Mouse (Mus musculus): Measurements from ENCODE around the gene Lrba. TPM values are rescaled to one million over a fixed set of nuclear protein-coding genes. Genes with fewer than 3 reads are reported as not detected.

Gene Lrba
- polyA plus RNA-seq, 1 experiment from 2014 or later = 3.7 TPM

GRCm38 (mm10) chr3:86774566-86775443 is 550.3 kb downstream of the Lrba start:
- Histone ChIP-seq H3K27me3 (no peaks in the 10 kb centered on the region), H3K36me3 (no peaks in the 10 kb centered on the region), H3K9ac (no peak overlapping the region), H3K4me3 (no peak overlapping the region), H3K4me2 (no peak overlapping the region), H3K4me1 (0 out of 2 replicates have a peak, but pooled peaks cover 4% of the 10 kb centered on the region), H3K27ac (0 out of 2 replicates have a peak overlapping the region, but pooled peaks have one; percentile 5), H3K9me3 (no peaks in the 10 kb centered on the region)
- no peak for ATAC-seq (ENCODE audit: insufficient number of reproducible peaks, low FRiP score, low TSS enrichment, low read depth)
- WGBS = 69% methylated on average over 14 of the region's 14 CpGs

- no peak for ATAC-seq (ENCODE audit: insufficient number of reproducible peaks, low FRiP score, low TSS enrichment, low read depth)
- H3K4me1 ChIP-seq = 0 out of 2 replicates have a peak, but pooled peaks cover 4% of the 10 kb centered on the region
- H3K9ac ChIP-seq = no peak overlapping the region
- no peak overlapping the region for H3K4me3 ChIP-seq
- whole genome bisulfite sequencing = 75% methylated on average over 6 of the region's 6 CpGs
- no peaks in the 10 kb centered on the region for H3K27me3 ChIP-seq
- H3K36me3 ChIP-seq = no peaks in the 10 kb centered on the region
- no peak overlapping the region for H3K4me2 ChIP-seq
- H3K9me3 ChIP-seq = no peaks in the 10 kb centered on the region
- no peak overlapping the region for H3K27ac ChIP-seq
Observed at GRCm38 (mm10) chr3:86775444-86775828, 551.0 kb downstream of the Lrba start.

DNA sequence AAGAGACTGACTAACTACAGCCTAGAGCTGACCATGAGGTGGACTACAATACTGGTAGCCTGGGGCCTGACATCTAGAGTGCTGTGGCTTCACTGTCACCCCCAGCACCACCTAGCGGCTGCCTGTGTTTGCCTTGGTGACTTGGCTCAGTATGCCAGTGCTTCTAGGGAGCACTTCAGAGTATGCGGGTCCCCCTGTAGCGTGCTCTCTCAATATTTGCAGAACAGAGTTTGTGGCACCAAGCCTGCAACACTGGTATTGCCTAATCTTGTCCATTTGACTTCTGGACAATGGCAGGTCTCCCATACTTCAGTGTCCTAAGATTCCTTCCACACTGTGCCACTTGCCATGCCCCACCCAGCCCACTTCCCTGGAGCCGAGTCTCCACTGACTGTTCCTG is 555.2 kb downstream of the Lrba start:
- no peaks in the 10 kb centered on the region for H3K27me3 ChIP-seq

DNA sequence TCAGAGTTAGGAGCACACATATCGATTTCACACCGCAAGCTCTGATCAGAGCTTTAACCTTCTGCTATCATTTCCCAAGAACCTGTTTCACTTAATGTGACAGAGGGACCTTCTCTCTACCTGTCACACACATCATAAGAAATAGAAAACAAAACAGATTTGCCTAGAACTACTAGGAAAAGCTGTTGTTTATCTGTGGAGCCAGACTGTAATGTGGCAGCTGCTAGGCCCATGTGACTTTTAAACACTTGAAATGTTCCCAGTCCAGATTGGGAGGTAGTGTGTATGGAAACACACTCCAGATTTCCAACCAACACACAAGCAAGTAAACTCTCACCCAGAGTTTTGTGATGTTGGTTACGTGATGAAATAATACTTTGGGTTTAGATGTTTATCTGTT is 559.6 kb downstream of the Lrba start:
- Histone ChIP-seq H3K4me2 (no peak overlapping the region), H3K27me3 (no peaks in the 10 kb centered on the region), H3K36me3 (0 out of 2 replicates have a peak, but pooled peaks cover 2% of the 10 kb centered on the region), H3K9me3 (no peaks in the 10 kb centered on the region), H3K4me3 (no peak overlapping the region), H3K27ac (no peak overlapping the region), H3K9ac (no peak overlapping the region), H3K4me1 (peaks cover 22% of the 10 kb centered on the region)
- 90% methylated on average over 3 of the region's 3 CpGs for WGBS
- ATAC-seq (ENCODE audit: insufficient number of reproducible peaks, low FRiP score, low TSS enrichment, low read depth) = no peak

More for the DNA sequence above, 555.2 kb downstream of the Lrba start:
- no peak overlapping the region for H3K27ac ChIP-seq
- H3K4me1 ChIP-seq = 0 out of 2 replicates have a peak, but pooled peaks cover 4% of the 10 kb centered on the region
- H3K9me3 ChIP-seq = no peaks in the 10 kb centered on the region
- no peak overlapping the region for H3K4me2 ChIP-seq
- 0 out of 2 replicates have a peak, but pooled peaks cover 2% of the 10 kb centered on the region for H3K36me3 ChIP-seq
- H3K4me3 ChIP-seq = no peak overlapping the region
- ATAC-seq (ENCODE audit: insufficient number of reproducible peaks, low FRiP score, low TSS enrichment, low read depth) = no peak
- no peak overlapping the region for H3K9ac ChIP-seq
- 78% methylated on average over 4 of the region's 4 CpGs for WGBS

DNA sequence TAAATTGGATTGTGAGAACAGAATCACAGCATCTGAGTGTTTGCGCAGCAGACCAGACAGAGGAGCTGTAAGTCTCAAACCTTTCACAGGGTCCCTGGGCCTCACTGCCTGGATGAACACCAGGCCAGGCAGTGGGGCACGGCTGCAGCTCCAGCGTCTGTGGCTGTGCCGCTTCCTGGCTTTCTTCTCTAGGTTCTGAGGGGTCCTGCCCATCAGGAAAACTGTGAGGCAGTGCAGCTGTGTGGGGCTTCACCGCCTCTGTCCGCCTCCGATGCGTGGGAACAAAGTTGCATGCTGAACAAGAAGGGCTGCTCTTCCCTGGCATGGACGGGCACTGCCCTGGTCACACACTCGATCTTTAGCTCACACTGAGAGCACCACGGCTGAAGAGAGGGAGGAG is 560.5 kb downstream of the Lrba start:
- H3K36me3 ChIP-seq = 0 out of 2 replicates have a peak, but pooled peaks cover 2% of the 10 kb centered on the region
- no peak overlapping the region for H3K4me2 ChIP-seq
- H3K4me3 ChIP-seq = no peak overlapping the region
- ATAC-seq (ENCODE audit: insufficient number of reproducible peaks, low FRiP score, low TSS enrichment, low read depth) = no peak
- no peaks in the 10 kb centered on the region for H3K27me3 ChIP-seq
- H3K9ac ChIP-seq = no peak overlapping the region
- H3K27ac ChIP-seq = no peak overlapping the region
- H3K4me1 ChIP-seq = peaks cover 24% of the 10 kb centered on the region
- no peaks in the 10 kb centered on the region for H3K9me3 ChIP-seq
- 76% methylated on average over 11 of the region's 11 CpGs for WGBS

- no peak overlapping the region for H3K4me2 ChIP-seq
- ATAC-seq (ENCODE audit: insufficient number of reproducible peaks, low FRiP score, low TSS enrichment, low read depth) = no peak
- H3K36me3 ChIP-seq = 0 out of 2 replicates have a peak, but pooled peaks cover 2% of the 10 kb centered on the region
- no peak overlapping the region for H3K4me3 ChIP-seq
- no peaks in the 10 kb centered on the region for H3K27me3 ChIP-seq
- no peak overlapping the region for H3K9ac ChIP-seq
- 80% methylated on average over 12 of the region's 12 CpGs for WGBS
- H3K9me3 ChIP-seq = no peaks in the 10 kb centered on the region
- no peak overlapping the region; the same call in 1 of the 2 replicates for H3K27ac ChIP-seq
- peaks cover 30% of the 10 kb centered on the region for H3K4me1 ChIP-seq
Observed at GRCm38 (mm10) chr3:86786280-86786679, 561.8 kb downstream of the Lrba start.

DNA sequence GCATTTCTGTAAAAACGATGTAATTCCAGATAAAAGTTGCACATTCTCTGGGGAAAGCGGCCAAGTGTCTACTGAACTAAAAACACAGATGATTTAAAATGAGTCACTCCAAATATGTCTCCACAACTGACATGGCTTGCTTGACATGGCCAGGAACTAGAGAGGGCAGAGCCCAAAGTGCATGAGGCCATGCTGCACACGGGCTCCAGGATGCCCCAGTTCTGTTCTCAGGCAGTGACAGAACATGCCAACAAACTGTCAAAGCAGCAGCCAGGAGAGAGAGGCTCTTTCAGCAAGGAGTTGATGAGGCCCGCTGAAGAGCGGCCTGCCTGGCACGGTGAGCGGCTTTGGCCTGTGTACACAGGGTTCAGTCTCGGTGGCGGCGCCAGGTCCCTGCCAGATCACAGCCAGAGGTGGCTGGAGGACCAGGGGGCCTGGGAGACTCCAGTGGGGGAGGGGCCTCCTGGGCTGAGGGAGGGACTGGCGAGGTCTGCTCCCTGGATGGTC is 562.4 kb downstream of the Lrba start:
- WGBS = 46% methylated on average over 11 of the region's 11 CpGs
- Histone ChIP-seq H3K36me3 (0 out of 2 replicates have a peak, but pooled peaks cover 2% of the 10 kb centered on the region), H3K27me3 (no peaks in the 10 kb centered on the region), H3K9ac (no peak overlapping the region), H3K4me2 (no peak overlapping the region), H3K9me3 (no peaks in the 10 kb centered on the region), H3K4me1 (peaks cover 30% of the 10 kb centered on the region), H3K4me3 (no peak overlapping the region), H3K27ac (peak overlapping the region; percentile 47; the same call in 1 of the 2 replicates)
- peak; percentile 38; the same call in 1 of the 2 replicates for ATAC-seq (ENCODE audit: insufficient number of reproducible peaks, low FRiP score, low TSS enrichment, low read depth)

- H3K4me3 ChIP-seq = no peak overlapping the region
- H3K9ac ChIP-seq = no peak overlapping the region
- ATAC-seq (ENCODE audit: insufficient number of reproducible peaks, low FRiP score, low TSS enrichment, low read depth) = no peak
- no peak overlapping the region for H3K4me2 ChIP-seq
- no peaks in the 10 kb centered on the region for H3K27me3 ChIP-seq
- H3K36me3 ChIP-seq = 0 out of 2 replicates have a peak, but pooled peaks cover 2% of the 10 kb centered on the region
- WGBS = 75% methylated on average over 10 of the region's 10 CpGs
- no peaks in the 10 kb centered on the region for H3K9me3 ChIP-seq
- H3K4me1 ChIP-seq = peaks cover 30% of the 10 kb centered on the region
- peak overlapping the region; percentile 47; the same call in 1 of the 2 replicates for H3K27ac ChIP-seq
Observed at GRCm38 (mm10) chr3:86787423-86788123, 563.1 kb downstream of the Lrba start.

GRCm38 (mm10) chr3:86788711-86789110 is 564.2 kb downstream of the Lrba start:
- Histone ChIP-seq H3K4me2 (no peak overlapping the region), H3K36me3 (no peaks in the 10 kb centered on the region), H3K4me1 (peaks cover 32% of the 10 kb centered on the region), H3K9ac (no peak overlapping the region), H3K9me3 (no peaks in the 10 kb centered on the region), H3K27me3 (no peaks in the 10 kb centered on the region), H3K27ac (no peak overlapping the region), H3K4me3 (no peak overlapping the region)
- ATAC-seq (ENCODE audit: insufficient number of reproducible peaks, low FRiP score, low TSS enrichment, low read depth) = no peak
- 53% methylated on average over 6 of the region's 6 CpGs for WGBS

DNA sequence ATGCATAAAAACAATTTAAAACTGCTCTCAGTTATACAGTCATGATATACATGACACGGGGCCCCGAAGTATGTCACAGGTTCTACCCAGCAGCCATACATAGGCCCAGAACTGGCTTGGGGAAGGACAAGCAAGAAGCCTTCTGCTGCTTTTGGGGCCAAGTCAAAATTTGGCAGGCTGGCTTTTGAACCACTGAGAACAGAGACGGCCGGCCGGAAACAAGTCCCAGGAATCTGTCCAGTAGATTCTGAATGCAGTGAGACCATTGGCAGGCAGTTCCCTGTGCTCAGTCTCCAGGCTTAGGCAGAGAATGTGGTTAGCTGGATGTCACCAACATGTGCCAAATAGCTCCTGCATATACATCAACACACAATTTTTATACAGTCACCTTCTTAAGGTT is 565.3 kb downstream of the Lrba start:
- ATAC-seq (ENCODE audit: insufficient number of reproducible peaks, low FRiP score, low TSS enrichment, low read depth) = no peak
- H3K36me3 ChIP-seq = no peaks in the 10 kb centered on the region
- no peak overlapping the region for H3K27ac ChIP-seq
- no peaks in the 10 kb centered on the region for H3K9me3 ChIP-seq
- H3K9ac ChIP-seq = no peak overlapping the region
- WGBS = 82% methylated on average over 5 of the region's 5 CpGs
- H3K4me2 ChIP-seq = no peak overlapping the region
- peaks cover 32% of the 10 kb centered on the region for H3K4me1 ChIP-seq
- H3K27me3 ChIP-seq = no peaks in the 10 kb centered on the region
- no peak overlapping the region for H3K4me3 ChIP-seq

DNA sequence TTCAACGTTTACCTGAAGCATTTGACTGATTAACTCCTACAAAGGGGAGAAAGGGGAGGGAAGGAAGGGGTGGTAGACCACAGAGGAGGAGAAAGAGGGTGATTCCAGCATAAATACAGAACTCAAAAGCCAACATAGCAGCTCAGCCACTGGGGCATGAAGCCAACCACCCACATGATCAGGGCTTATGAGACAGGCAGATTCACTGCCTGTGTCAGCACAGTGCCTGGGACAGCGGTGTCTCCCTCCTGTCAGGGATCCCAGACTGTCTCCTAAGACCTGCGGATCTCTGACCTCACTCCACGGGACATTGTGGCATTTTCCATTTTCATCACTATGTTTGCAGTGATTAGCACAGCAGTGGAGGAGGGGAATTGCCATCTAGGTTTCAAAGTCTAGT is 568.8 kb downstream of the Lrba start:
- ATAC-seq (ENCODE audit: insufficient number of reproducible peaks, low FRiP score, low TSS enrichment, low read depth) = peak; percentile 7; the same call in 1 of the 2 replicates
- WGBS = 77% methylated on average over 4 of the region's 4 CpGs

More for the DNA sequence above, 568.8 kb downstream of the Lrba start:
- Histone ChIP-seq H3K36me3 (no peaks in the 10 kb centered on the region), H3K27ac (no peak overlapping the region), H3K4me1 (peaks cover 17% of the 10 kb centered on the region), H3K9me3 (no peaks in the 10 kb centered on the region), H3K4me2 (no peak overlapping the region), H3K27me3 (no peaks in the 10 kb centered on the region), H3K9ac (no peak overlapping the region), H3K4me3 (no peak overlapping the region)

Data from limb, embryonic 15.5 days (tissue).